ENCODE assay signal across 14 mouse cellular contexts in the genomic region with DNA sequence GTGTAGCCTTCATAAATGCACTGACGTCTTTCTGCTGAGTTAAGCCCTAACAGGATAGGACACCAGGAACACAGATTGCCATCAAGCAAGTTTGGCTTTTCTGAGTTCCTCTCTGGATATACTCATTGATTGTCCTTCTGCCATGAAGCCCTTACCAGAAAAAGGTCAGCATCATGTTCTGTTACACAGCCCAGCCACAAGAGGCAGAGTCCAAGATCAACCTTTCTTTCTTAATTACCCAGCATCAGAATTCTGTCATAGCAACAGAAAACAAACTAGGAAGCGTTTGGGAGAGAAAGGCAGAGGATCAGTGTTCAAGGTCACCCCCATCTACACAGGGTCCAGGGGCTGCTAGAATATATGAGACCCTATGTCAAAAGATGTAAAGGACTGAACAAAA.
"Had no signal": no experiment of that assay in that cellular context is flagged by ENCODE, and none has a peak within 500 bp of the region (broad histone marks: within the 10 kb centered on the region; RNA-seq: fewer than 3 reads in every experiment).

No protein-coding gene starts in this region.

- H3K27me3 ChIP-seq: limb, embryonic 12.5 days; lung, embryonic 15.5 days; midbrain, embryonic 15.5 days; neural tube, embryonic 13.5 days had no signal

- H3K9ac ChIP-seq: limb, embryonic 12.5 days; liver, embryonic 14.5 days; lung, embryonic 15.5 days; midbrain, embryonic 15.5 days; neural tube, embryonic 13.5 days had no signal

- DNase-seq: kidney, adult 8-10 months; kidney, postnatal 36 days; liver; lung, postnatal 36 days; retina, postnatal 1 day; right cerebral cortex, postnatal 4 days; spleen, adult 18-20 months; thymus, adult 2 months had no signal

- H3K9me3 ChIP-seq: limb, embryonic 12.5 days; lung, embryonic 15.5 days; midbrain, embryonic 10.5 days; midbrain, embryonic 15.5 days; neural tube, embryonic 13.5 days had no signal

- H3K27ac ChIP-seq: limb, embryonic 12.5 days; liver, embryonic 14.5 days; lung, embryonic 15.5 days; midbrain, embryonic 10.5 days; midbrain, embryonic 15.5 days; neural tube, embryonic 13.5 days had no signal

- H3K4me3 ChIP-seq: limb, embryonic 12.5 days; lung, embryonic 15.5 days; midbrain, embryonic 10.5 days; midbrain, embryonic 15.5 days; neural tube, embryonic 13.5 days had no signal

- H3K4me2 ChIP-seq: limb, embryonic 12.5 days; lung, embryonic 15.5 days; midbrain, embryonic 15.5 days; neural tube, embryonic 13.5 days had no signal

- H3K4me1 ChIP-seq: limb, embryonic 12.5 days; lung, embryonic 15.5 days; midbrain, embryonic 15.5 days; neural tube, embryonic 13.5 days had no signal

- ATAC-seq: midbrain, embryonic 15.5 days had no signal
